Mouse (Mus musculus) kidney, postnatal 14 days (tissue): ENCODE measurements at regions not wholly inside any gene's neighbourhood (a gene's known extent, or its start where the extent isn't known, plus 50 kb on each side); places are given as distances from the start of the nearest gene placed in this dataset.
"Not testable (repeated sequence)": the region's sequence is repeated elsewhere in the genome, so short reads cannot be mapped to it uniquely, and the experiment has no call there.

Source experiments
- DNase-seq: peaks from one replicate; pipeline ENCODE4 v3.0.0; 2022; ENCODE audit warnings: mixed read lengths

GRCm38 (mm10) chr2:117450172-117450865, 107.5 kb upstream of the Rasgrp1 start:
- peak; percentile 41 for DNase-seq

- no peak for DNase-seq
Measured at GRCm38 (mm10) chr2:117451818-117452217, 109.0 kb upstream of the Rasgrp1 start.

- DNase-seq: no peak
Measured at GRCm38 (mm10) chr2:117455021-117455739, 112.4 kb upstream of the Rasgrp1 start.

- no peak for DNase-seq
Measured at GRCm38 (mm10) chr2:117455740-117456455, 113.1 kb upstream of the Rasgrp1 start.

- DNase-seq: no peak
Measured at GRCm38 (mm10) chr2:117456456-117457020, 113.7 kb upstream of the Rasgrp1 start.

GRCm38 (mm10) chr2:117461541-117462290, 118.9 kb upstream of the Rasgrp1 start:
- DNase-seq: no peak

- no peak for DNase-seq
Measured at GRCm38 (mm10) chr2:117474885-117475542, 132.2 kb upstream of the Rasgrp1 start.

- DNase-seq: no peak
Measured at GRCm38 (mm10) chr2:117475561-117475960, 132.8 kb upstream of the Rasgrp1 start.

GRCm38 (mm10) chr2:117477503-117477902, 134.7 kb upstream of the Rasgrp1 start:
- DNase-seq: not testable (repeated sequence)

GRCm38 (mm10) chr2:117479244-117480009, 136.6 kb upstream of the Rasgrp1 start:
- DNase-seq: not testable (repeated sequence)

GRCm38 (mm10) chr2:117486447-117486846, 143.6 kb upstream of the Rasgrp1 start:
- DNase-seq: no peak

- DNase-seq: no peak
Measured at GRCm38 (mm10) chr2:117498565-117498964, 155.8 kb upstream of the Rasgrp1 start.

GRCm38 (mm10) chr2:117502611-117503010, 159.8 kb upstream of the Rasgrp1 start:
- DNase-seq: no peak

GRCm38 (mm10) chr2:117511737-117512136, 168.9 kb upstream of the Rasgrp1 start:
- DNase-seq: no peak

- DNase-seq: no peak
Measured at GRCm38 (mm10) chr2:117512551-117512950, 169.8 kb upstream of the Rasgrp1 start.

- no peak for DNase-seq
Measured at GRCm38 (mm10) chr2:117524437-117524836, 181.6 kb upstream of the Rasgrp1 start.

- DNase-seq: no peak
Measured at GRCm38 (mm10) chr2:117538865-117539264, 196.1 kb upstream of the Rasgrp1 start.

GRCm38 (mm10) chr2:117539285-117539684, 196.5 kb upstream of the Rasgrp1 start:
- DNase-seq: no peak

- peak; percentile 67 for DNase-seq
Measured at GRCm38 (mm10) chr2:117541471-117541870, 198.7 kb upstream of the Rasgrp1 start.

GRCm38 (mm10) chr2:117542298-117542697, 199.5 kb upstream of the Rasgrp1 start:
- DNase-seq: no peak

GRCm38 (mm10) chr2:117543301-117543782, 200.5 kb upstream of the Rasgrp1 start:
- DNase-seq: no peak
